ENCODE assay signal across 8 mouse cellular contexts in the genomic region with DNA sequence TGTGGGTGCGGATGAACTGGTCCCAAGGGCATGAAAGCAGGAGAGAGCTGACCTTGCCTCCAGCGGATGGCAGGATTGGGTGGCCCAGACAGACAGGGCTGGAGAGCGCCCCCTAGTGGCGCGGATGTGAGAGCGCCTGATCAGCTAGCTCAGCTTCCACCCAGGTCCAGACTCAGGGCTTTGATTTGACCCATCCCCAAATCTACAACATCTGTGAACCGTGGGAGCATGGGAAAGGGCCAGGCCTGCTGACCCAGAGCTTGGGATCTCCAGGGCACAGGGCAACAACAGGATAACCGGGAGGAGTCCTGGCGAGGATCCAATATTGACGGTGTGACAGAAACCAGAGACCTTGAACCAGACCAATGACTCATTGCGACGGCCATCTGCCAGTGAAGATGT.
DNase-seq lines count a peak whose midpoint lies in the region; ATAC-seq lines count a peak whose summit lies in the region.

No protein-coding gene starts in this region.

- no peak overlapping the region for H3K4me3 ChIP-seq in forebrain, embryonic 10.5 days
- H3K4me3 ChIP-seq in forebrain, embryonic 15.5 days: no peak overlapping the region

- peaks cover 62% of the 10 kb centered on the region for H3K4me1 ChIP-seq in forebrain, embryonic 10.5 days
- H3K4me1 ChIP-seq in forebrain, embryonic 15.5 days: peaks cover 34% of the 10 kb centered on the region

- no peak for ATAC-seq in forebrain, embryonic 15.5 days (replicated peaks)
- 0 out of 2 replicates have a peak, but pooled peaks have one; percentile 39 for ATAC-seq in megakaryocyte-erythroid progenitor cell, adult 5-6 weeks (replicated peaks; ENCODE audit: low FRiP score, low TSS enrichment, poor library complexity, severe bottlenecking)

- H3K9me3 ChIP-seq in forebrain, embryonic 10.5 days: no peaks in the 10 kb centered on the region
- H3K9me3 ChIP-seq in forebrain, embryonic 15.5 days: no peaks in the 10 kb centered on the region

- no peak overlapping the region for H3K27ac ChIP-seq in forebrain, embryonic 10.5 days
- no peak overlapping the region for H3K27ac ChIP-seq in forebrain, embryonic 15.5 days (replicated peaks)

- no peak overlapping the region for H3K4me2 ChIP-seq in forebrain, embryonic 15.5 days (replicated peaks)

- WGBS in forebrain, embryonic 10.5 days: 35% methylated on average over 12 of the region's 12 CpGs
- 35% methylated on average over 12 of the region's 12 CpGs for WGBS in forebrain, embryonic 15.5 days

- H3K9ac ChIP-seq in forebrain, embryonic 15.5 days (replicated peaks): no peak overlapping the region

- peaks cover 62% of the 10 kb centered on the region for H3K27me3 ChIP-seq in forebrain, embryonic 10.5 days (ENCODE audit: poor library complexity, severe bottlenecking)
- no peaks in the 10 kb centered on the region for H3K27me3 ChIP-seq in forebrain, embryonic 15.5 days

- peak; percentile 70 for DNase-seq in forebrain, embryonic 10.5 days (ENCODE audit: extremely low spot score, low spot score)
- DNase-seq in ES-CJ7 (ENCODE audit: low read depth, low spot score): peak; percentile 83
- peak; percentile 41 to 62 for DNase-seq in cerebellum, adult 18-20 months
- peak; percentile 73 to 78 for DNase-seq in heart, adult 18-20 months
- DNase-seq in kidney, postnatal 14 days: peak; percentile 65
- peak; percentile 76 for DNase-seq in thymus, postnatal 4 days

- no peaks in the 10 kb centered on the region for H3K36me3 ChIP-seq in forebrain, embryonic 10.5 days (replicated peaks)
- no peaks in the 10 kb centered on the region for H3K36me3 ChIP-seq in forebrain, embryonic 15.5 days
